Mouse (Mus musculus): ENCODE measurements around the gene Selenbp2. TPM values are rescaled to one million over a fixed set of nuclear protein-coding genes. Genes with fewer than 3 reads are reported as not detected.
"Not testable (repeated sequence)": the region's sequence is repeated elsewhere in the genome, so short reads cannot be mapped to it uniquely, and the experiment has no call there.

Selenbp2 gene
- polyA plus RNA-seq, 1 experiment from 2014 or later, result not detected

- H3K9ac ChIP-seq; H3K9me3 ChIP-seq; H3K27me3 ChIP-seq; H3K4me2 ChIP-seq (replicated peaks); H3K27ac ChIP-seq; ATAC-seq (ENCODE audit: insufficient number of reproducible peaks, insufficient read depth, low FRiP score, low TSS enrichment); H3K4me1 ChIP-seq; H3K4me3 ChIP-seq; H3K36me3 ChIP-seq: not testable (repeated sequence)
- 89% methylated on average over 4 of the region's 4 CpGs for WGBS
Measured at GRCm38 (mm10) chr3:94696257-94696656, 2.9 kb downstream of the Selenbp2 start.

DNA sequence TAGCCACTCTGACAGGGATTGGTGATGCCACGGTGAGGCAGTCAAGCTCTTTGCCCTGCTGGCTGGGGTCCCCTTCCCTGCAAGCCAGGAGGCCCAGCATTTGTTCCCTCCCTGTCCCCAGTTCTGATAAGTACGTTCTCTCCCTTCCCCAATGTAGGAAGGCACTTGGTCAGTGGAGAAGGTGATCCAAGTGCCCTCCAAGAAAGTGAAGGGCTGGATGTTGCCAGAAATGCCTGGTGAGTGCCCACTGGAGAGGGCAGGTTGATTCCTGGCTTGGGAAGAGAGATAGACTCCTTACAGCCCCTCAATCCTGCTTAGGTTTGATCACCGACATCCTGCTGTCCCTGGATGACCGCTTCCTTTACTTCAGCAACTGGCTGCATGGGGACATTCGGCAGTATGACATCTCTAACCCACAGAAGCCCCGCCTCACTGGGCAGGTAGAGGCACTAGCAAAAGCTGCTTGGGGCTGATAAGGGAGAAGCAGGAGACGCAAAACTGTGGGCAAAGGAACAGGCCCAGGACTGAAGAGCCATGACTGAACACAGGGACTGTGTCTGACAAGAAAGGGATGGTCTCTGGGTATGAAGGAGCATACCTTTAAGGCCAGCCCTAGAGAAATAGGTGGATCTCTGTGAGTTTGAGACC lies 8.9 kb downstream of the Selenbp2 start:
- not testable (repeated sequence) for H3K9ac ChIP-seq; H3K4me3 ChIP-seq; H3K4me2 ChIP-seq (replicated peaks); H3K27ac ChIP-seq; ATAC-seq (ENCODE audit: insufficient number of reproducible peaks, insufficient read depth, low FRiP score, low TSS enrichment); H3K36me3 ChIP-seq; H3K27me3 ChIP-seq; H3K9me3 ChIP-seq; H3K4me1 ChIP-seq
- 81% methylated on average over 7 of the region's 7 CpGs for WGBS

- no peak for ATAC-seq (ENCODE audit: insufficient number of reproducible peaks, insufficient read depth, low FRiP score, low TSS enrichment)
- no peaks in the 10 kb centered on the region for H3K4me1 ChIP-seq
- H3K27me3 ChIP-seq, result no peaks in the 10 kb centered on the region
- H3K4me2 ChIP-seq (replicated peaks), result no peak overlapping the region
- no peaks in the 10 kb centered on the region for H3K36me3 ChIP-seq
- no peak overlapping the region for H3K9ac ChIP-seq
- no peak overlapping the region for H3K27ac ChIP-seq
- no peak overlapping the region for H3K4me3 ChIP-seq
- 84% methylated on average over 3 of the region's 3 CpGs for WGBS
- no peaks in the 10 kb centered on the region for H3K9me3 ChIP-seq
Measured at GRCm38 (mm10) chr3:94702856-94703255, 9.5 kb downstream of the Selenbp2 start.

DNA sequence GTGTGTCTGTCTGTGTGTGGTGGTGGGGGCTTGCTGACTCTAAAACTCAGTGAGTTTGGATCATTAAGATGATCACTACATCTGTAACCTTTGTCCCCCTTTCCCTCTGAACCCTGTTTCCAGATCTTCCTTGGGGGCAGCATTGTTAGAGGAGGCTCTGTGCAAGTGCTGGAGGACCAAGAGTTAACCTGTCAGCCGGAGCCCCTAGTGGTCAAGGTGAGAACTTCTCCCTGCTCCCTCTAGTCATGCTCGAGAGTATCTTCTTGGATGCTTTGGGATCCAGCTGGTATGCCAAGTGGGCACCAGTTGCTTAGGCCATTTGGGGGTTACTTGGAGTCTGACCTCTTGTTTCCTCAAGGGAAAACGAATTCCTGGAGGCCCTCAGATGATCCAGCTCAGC lies 10.0 kb downstream of the Selenbp2 start:
- not testable (repeated sequence) for H3K4me3 ChIP-seq; H3K9ac ChIP-seq; H3K4me1 ChIP-seq; H3K9me3 ChIP-seq; H3K36me3 ChIP-seq; H3K27ac ChIP-seq; H3K4me2 ChIP-seq (replicated peaks); ATAC-seq (ENCODE audit: insufficient number of reproducible peaks, insufficient read depth, low FRiP score, low TSS enrichment); H3K27me3 ChIP-seq
- WGBS, result 22% methylated on average over 3 of the region's 3 CpGs

DNA sequence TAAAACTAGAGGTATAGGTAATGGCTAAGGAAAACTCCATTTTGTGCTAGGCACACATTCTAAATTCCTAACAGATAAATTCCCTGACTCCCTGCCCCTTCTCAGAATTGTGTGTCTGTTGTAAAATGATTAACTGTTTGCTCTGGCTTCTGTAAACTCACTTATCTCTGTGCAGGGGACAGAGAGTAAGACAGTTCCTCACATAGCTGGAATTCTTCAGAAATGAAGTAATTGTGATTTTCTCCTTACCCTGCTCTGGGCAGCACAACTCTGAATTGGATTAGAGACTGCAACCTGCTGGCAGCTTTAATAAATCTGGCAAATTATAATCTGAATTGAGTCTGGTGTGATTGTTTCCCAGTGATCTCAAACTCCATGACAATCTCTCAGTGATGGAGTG lies 17.2 kb downstream of the Selenbp2 start:
- not testable (repeated sequence) for H3K4me3 ChIP-seq; H3K27me3 ChIP-seq; H3K27ac ChIP-seq; ATAC-seq (ENCODE audit: insufficient number of reproducible peaks, insufficient read depth, low FRiP score, low TSS enrichment); H3K9me3 ChIP-seq; H3K4me2 ChIP-seq (replicated peaks); H3K4me1 ChIP-seq; H3K9ac ChIP-seq; H3K36me3 ChIP-seq

- not testable (repeated sequence) for ATAC-seq (ENCODE audit: insufficient number of reproducible peaks, insufficient read depth, low FRiP score, low TSS enrichment); H3K9ac ChIP-seq; H3K27me3 ChIP-seq; H3K9me3 ChIP-seq; H3K4me3 ChIP-seq; H3K4me2 ChIP-seq (replicated peaks); H3K4me1 ChIP-seq; H3K27ac ChIP-seq; H3K36me3 ChIP-seq
- 83% methylated on average over 3 of the region's 3 CpGs for WGBS
Measured at GRCm38 (mm10) chr3:94713424-94713823, 20.1 kb downstream of the Selenbp2 start.

- 48% methylated on average over 1 of the region's 1 CpGs for whole genome bisulfite sequencing
- ATAC-seq (ENCODE audit: insufficient number of reproducible peaks, insufficient read depth, low FRiP score, low TSS enrichment), result 0 out of 2 replicates have a peak, but pooled peaks have one; percentile 28
- not testable (repeated sequence) for H3K36me3 ChIP-seq; H3K4me3 ChIP-seq; H3K4me2 ChIP-seq (replicated peaks); H3K27ac ChIP-seq; H3K27me3 ChIP-seq; H3K4me1 ChIP-seq; H3K9me3 ChIP-seq; H3K9ac ChIP-seq
Measured at GRCm38 (mm10) chr3:94718253-94718652, 24.9 kb downstream of the Selenbp2 start.

- not testable (repeated sequence) for H3K4me2 ChIP-seq (replicated peaks); H3K9ac ChIP-seq; H3K27ac ChIP-seq; H3K4me3 ChIP-seq; H3K27me3 ChIP-seq; ATAC-seq (ENCODE audit: insufficient number of reproducible peaks, insufficient read depth, low FRiP score, low TSS enrichment); H3K9me3 ChIP-seq; H3K4me1 ChIP-seq; H3K36me3 ChIP-seq
- WGBS, result 25% methylated on average over 2 of the region's 2 CpGs
Measured at GRCm38 (mm10) chr3:94723637-94724036, 30.3 kb downstream of the Selenbp2 start.

DNA sequence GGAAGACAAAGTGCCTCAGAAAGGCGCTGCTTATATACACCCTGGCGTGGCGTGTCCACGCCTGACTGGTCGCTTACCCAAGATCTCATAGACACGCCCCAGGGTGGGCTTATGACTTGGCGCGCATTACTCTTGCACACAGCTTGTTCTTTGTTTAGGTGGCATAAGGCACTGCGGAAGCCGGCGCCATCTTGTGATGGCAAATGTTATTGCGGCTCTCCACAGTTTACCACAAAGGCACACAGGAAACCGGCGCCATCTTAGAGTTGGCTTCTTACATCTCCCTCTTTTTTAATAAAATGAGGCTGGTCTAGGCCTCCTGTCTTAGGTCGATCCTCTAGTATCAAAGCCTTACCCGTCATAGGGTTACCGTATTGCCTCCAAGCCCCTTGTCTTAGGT lies 52.3 kb downstream of the Selenbp2 start:
- WGBS, result 94% methylated on average over 17 of the region's 17 CpGs
- H3K27ac ChIP-seq, result no peak overlapping the region
- no peak overlapping the region for H3K4me2 ChIP-seq (replicated peaks)
- H3K4me3 ChIP-seq, result no peak overlapping the region
- no peaks in the 10 kb centered on the region for H3K36me3 ChIP-seq
- 0 out of 2 replicates have a peak, but pooled peaks cover 4% of the 10 kb centered on the region for H3K9me3 ChIP-seq
- H3K4me1 ChIP-seq, result no peaks in the 10 kb centered on the region
- no peak for ATAC-seq (ENCODE audit: insufficient number of reproducible peaks, insufficient read depth, low FRiP score, low TSS enrichment)
- no peaks in the 10 kb centered on the region for H3K27me3 ChIP-seq
- H3K9ac ChIP-seq, result no peak overlapping the region

Other genes with a start within 250 kb of the Selenbp2 start
- 0.41 and 0.45 TPM in 2 replicates for gene Oaz3, start 249.6 kb upstream of the Selenbp2 start, polyA plus RNA-seq (2016; fragmentation: Nextera tagmentation; extraction: Ambion mirVana)
- 14.2 and 17.8 TPM in 2 replicates for gene Celf3, start 215.3 kb upstream of the Selenbp2 start, polyA plus RNA-seq (2016; fragmentation: Nextera tagmentation; extraction: Ambion mirVana)
- 2.0 and 2.3 TPM in 2 replicates for gene Riiad1, start 213.2 kb upstream of the Selenbp2 start, polyA plus RNA-seq (2016; fragmentation: Nextera tagmentation; extraction: Ambion mirVana)
- gene Snx27, start 110.8 kb upstream of the Selenbp2 start, polyA plus RNA-seq (2016; fragmentation: Nextera tagmentation; extraction: Ambion mirVana), result 59.7 and 61.7 TPM in 2 replicates
- gene Gm10972, start 50.4 kb upstream of the Selenbp2 start, polyA plus RNA-seq (2016; fragmentation: Nextera tagmentation; extraction: Ambion mirVana), result not detected in 2 replicates
- gene Tuft1, start 34.7 kb upstream of the Selenbp2 start, polyA plus RNA-seq (2016; fragmentation: Nextera tagmentation; extraction: Ambion mirVana), result 4.3 and 4.4 TPM in 2 replicates
- 7.2 and 8.1 TPM in 2 replicates for gene Cgn, start 92.9 kb downstream of the Selenbp2 start, polyA plus RNA-seq (2016; fragmentation: Nextera tagmentation; extraction: Ambion mirVana)
- 20.4 and 22.9 TPM in 2 replicates for gene Pogz, start 144.0 kb downstream of the Selenbp2 start, polyA plus RNA-seq (2016; fragmentation: Nextera tagmentation; extraction: Ambion mirVana)
- gene Psmb4, start 193.4 kb downstream of the Selenbp2 start, polyA plus RNA-seq (2016; fragmentation: Nextera tagmentation; extraction: Ambion mirVana), result 313 and 349 TPM in 2 replicates
- gene Selenbp1, start 239.5 kb downstream of the Selenbp2 start, polyA plus RNA-seq (2016; fragmentation: Nextera tagmentation; extraction: Ambion mirVana), result 18.7 and 18.8 TPM in 2 replicates